Mouse (Mus musculus): Measurements from ENCODE around the gene Mfsd2a.

DNA sequence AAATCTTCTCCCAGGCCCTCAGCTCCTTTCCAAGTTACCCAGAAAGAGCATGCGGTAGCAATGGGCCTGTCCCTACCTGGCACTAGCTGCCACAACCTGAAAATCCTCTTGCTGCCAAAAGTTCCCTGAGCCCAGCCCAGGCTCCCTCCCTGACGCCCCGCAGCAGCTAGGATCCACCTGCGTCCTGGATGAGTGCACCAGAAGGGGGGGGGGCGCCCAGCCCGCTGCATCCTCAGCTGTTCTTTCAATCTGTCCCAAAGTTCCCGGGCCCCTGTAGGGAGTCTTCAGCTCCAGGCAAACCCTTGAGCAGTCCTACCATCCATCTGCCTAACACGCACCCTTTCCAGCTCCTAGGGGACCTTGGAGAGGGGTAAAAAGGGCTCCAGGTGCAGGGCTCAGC, 1.2 kb downstream of the Mfsd2a start:
- TF ChIP-seq CTCF (IDR thresholded peaks at IDR 0.05; ENCODE audit: low read depth) (no peak), EP300 (IDR thresholded peaks at IDR 0.05; ENCODE audit: low read depth) (no peak)

Data from heart, postnatal 0 days (tissue).